Mouse (Mus musculus): ENCODE results near the gene Gas1. TPM values are rescaled to one million over a fixed set of nuclear protein-coding genes. Genes with fewer than 3 reads are reported as not detected.

Gas1 gene
- polyA plus RNA-seq, 1 experiment: 58.7 TPM

DNA sequence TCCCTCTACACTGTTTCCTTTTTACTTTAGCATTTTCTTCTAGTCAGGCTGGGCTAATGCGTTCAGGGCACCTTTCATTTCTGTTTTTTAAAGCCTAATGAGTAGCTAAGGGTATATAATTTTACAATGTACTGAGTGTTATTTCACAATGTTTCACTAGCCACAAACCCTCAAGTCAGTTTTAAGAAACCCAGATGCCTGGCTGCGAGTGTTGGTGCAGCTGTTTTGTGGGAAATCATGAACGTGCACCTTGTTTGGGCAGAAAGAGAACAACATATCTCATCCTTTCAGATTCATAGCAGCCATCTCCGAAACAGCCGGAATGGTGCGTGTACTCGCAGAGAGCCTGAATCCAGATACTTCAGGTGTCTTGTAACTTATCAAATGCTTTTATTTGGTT lies 36.7 kb upstream of the Gas1 start:
- Histone ChIP-seq H3K27me3 (ENCODE audit: control insufficient read depth, insufficient read depth, low read length) (no peaks in the 10 kb centered on the region), H3K4me3 (ENCODE audit: control insufficient read depth, insufficient read depth, low read length) (no peak overlapping the region), H3K4me1 (replicated peaks; ENCODE audit: control insufficient read depth, insufficient read depth, low read length) (no peaks in the 10 kb centered on the region), H3K36me3 (ENCODE audit: control insufficient read depth, insufficient read depth, low read length) (no peaks in the 10 kb centered on the region), H3K27ac (ENCODE audit: control insufficient read depth, insufficient read depth, low read length) (no peak overlapping the region)
- WGBS: 88% methylated on average over 7 of the region's 7 CpGs
- no peak for DNase-seq
- TF ChIP-seq POLR2A (IDR thresholded peaks at IDR 0.05; ENCODE audit: control insufficient read depth, extremely low read depth, insufficient read depth, low read length, poor library complexity): no peak
- TF ChIP-seq CTCF (IDR thresholded peaks at IDR 0.05; ENCODE audit: borderline replicate concordance, control insufficient read depth, extremely low read depth, insufficient read depth, low read length, poor library complexity): no peak

- Histone ChIP-seq H3K4me3 (ENCODE audit: control insufficient read depth, insufficient read depth, low read length) (no peak overlapping the region), H3K36me3 (ENCODE audit: control insufficient read depth, insufficient read depth, low read length) (no peaks in the 10 kb centered on the region), H3K27me3 (ENCODE audit: control insufficient read depth, insufficient read depth, low read length) (no peaks in the 10 kb centered on the region), H3K27ac (ENCODE audit: control insufficient read depth, insufficient read depth, low read length) (no peak overlapping the region), H3K4me1 (replicated peaks; ENCODE audit: control insufficient read depth, insufficient read depth, low read length) (no peaks in the 10 kb centered on the region)
- no peak for TF ChIP-seq CTCF (IDR thresholded peaks at IDR 0.05; ENCODE audit: borderline replicate concordance, control insufficient read depth, extremely low read depth, insufficient read depth, low read length, poor library complexity)
- no peak for TF ChIP-seq POLR2A (IDR thresholded peaks at IDR 0.05; ENCODE audit: control insufficient read depth, extremely low read depth, insufficient read depth, low read length, poor library complexity)
- WGBS: 90% methylated on average over 6 of the region's 6 CpGs
- DNase-seq: no peak
Measured at GRCm38 (mm10) chr13:60207135-60207601, 30.0 kb upstream of the Gas1 start.

DNA sequence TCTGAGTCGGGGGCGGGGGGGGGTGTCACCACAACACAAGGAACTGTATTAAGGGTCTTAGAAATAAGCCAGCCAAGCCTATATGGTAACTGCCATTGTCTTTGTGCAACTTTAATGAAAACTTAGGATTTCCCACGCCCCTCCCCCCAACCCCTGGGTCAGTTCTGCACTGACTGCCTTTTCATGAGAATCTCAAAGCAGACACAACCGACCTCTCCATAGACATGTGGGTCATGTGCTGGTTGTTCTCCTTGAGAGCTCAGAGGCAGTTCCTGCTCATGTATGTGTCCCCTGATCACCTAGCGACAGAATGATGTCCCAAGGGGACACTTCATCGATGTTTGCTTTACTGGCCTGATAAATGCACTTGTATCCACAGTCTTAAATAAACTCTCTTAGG lies 27.6 kb upstream of the Gas1 start:
- 97% methylated on average over 6 of the region's 6 CpGs for WGBS
- TF ChIP-seq CTCF (IDR thresholded peaks at IDR 0.05; ENCODE audit: borderline replicate concordance, control insufficient read depth, extremely low read depth, insufficient read depth, low read length, poor library complexity): no peak
- no peak for TF ChIP-seq POLR2A (IDR thresholded peaks at IDR 0.05; ENCODE audit: control insufficient read depth, extremely low read depth, insufficient read depth, low read length, poor library complexity)
- Histone ChIP-seq H3K27me3 (ENCODE audit: control insufficient read depth, insufficient read depth, low read length) (no peaks in the 10 kb centered on the region), H3K27ac (ENCODE audit: control insufficient read depth, insufficient read depth, low read length) (no peak overlapping the region), H3K4me3 (ENCODE audit: control insufficient read depth, insufficient read depth, low read length) (no peak overlapping the region), H3K4me1 (replicated peaks; ENCODE audit: control insufficient read depth, insufficient read depth, low read length) (no peaks in the 10 kb centered on the region), H3K36me3 (ENCODE audit: control insufficient read depth, insufficient read depth, low read length) (no peaks in the 10 kb centered on the region)
- DNase-seq: no peak

- H3K4me1 ChIP-seq (replicated peaks; ENCODE audit: control insufficient read depth, insufficient read depth, low read length): no peaks in the 10 kb centered on the region
- H3K27ac ChIP-seq (ENCODE audit: control insufficient read depth, insufficient read depth, low read length): no peak overlapping the region
- WGBS: 2% methylated on average over 6 of the region's 6 CpGs
- H3K27me3 ChIP-seq (ENCODE audit: control insufficient read depth, insufficient read depth, low read length): no peaks in the 10 kb centered on the region
- no peaks in the 10 kb centered on the region for H3K36me3 ChIP-seq (ENCODE audit: control insufficient read depth, insufficient read depth, low read length)
- no peak for DNase-seq
- TF ChIP-seq POLR2A (IDR thresholded peaks at IDR 0.05; ENCODE audit: control insufficient read depth, extremely low read depth, insufficient read depth, low read length, poor library complexity) (no peak), CTCF (IDR thresholded peaks at IDR 0.05; ENCODE audit: borderline replicate concordance, control insufficient read depth, extremely low read depth, insufficient read depth, low read length, poor library complexity) (no peak)
- no peak overlapping the region for H3K4me3 ChIP-seq (ENCODE audit: control insufficient read depth, insufficient read depth, low read length)
Measured at GRCm38 (mm10) chr13:60193273-60193672, 16.1 kb upstream of the Gas1 start.

DNA sequence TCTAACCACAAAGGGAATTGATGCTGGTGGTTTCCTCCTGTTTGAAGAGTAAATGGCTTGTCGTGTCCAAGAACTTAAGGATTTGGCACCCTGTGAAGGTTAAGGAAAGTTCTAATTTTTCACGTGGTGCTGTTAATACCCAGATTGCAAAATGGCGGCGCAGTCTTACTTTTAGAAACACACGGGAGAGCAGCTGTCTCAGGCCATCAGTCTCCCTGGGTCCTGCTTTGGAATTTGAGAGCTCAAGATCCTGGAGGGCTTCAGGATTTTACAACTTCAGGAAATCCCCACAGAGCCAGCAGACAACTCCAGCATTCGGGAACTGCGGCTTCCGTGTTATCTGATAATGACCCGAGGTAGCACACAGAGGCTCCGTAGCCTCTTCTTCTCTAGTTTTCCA lies 12.8 kb upstream of the Gas1 start:
- Histone ChIP-seq H3K4me3 (ENCODE audit: control insufficient read depth, insufficient read depth, low read length) (no peak overlapping the region), H3K27ac (ENCODE audit: control insufficient read depth, insufficient read depth, low read length) (no peak overlapping the region), H3K27me3 (ENCODE audit: control insufficient read depth, insufficient read depth, low read length) (no peaks in the 10 kb centered on the region), H3K4me1 (replicated peaks; ENCODE audit: control insufficient read depth, insufficient read depth, low read length) (no peaks in the 10 kb centered on the region), H3K36me3 (ENCODE audit: control insufficient read depth, insufficient read depth, low read length) (no peaks in the 10 kb centered on the region)
- 66% methylated on average over 10 of the region's 10 CpGs for whole genome bisulfite sequencing
- TF ChIP-seq POLR2A (IDR thresholded peaks at IDR 0.05; ENCODE audit: control insufficient read depth, extremely low read depth, insufficient read depth, low read length, poor library complexity): no peak
- DNase-seq: no peak

DNA sequence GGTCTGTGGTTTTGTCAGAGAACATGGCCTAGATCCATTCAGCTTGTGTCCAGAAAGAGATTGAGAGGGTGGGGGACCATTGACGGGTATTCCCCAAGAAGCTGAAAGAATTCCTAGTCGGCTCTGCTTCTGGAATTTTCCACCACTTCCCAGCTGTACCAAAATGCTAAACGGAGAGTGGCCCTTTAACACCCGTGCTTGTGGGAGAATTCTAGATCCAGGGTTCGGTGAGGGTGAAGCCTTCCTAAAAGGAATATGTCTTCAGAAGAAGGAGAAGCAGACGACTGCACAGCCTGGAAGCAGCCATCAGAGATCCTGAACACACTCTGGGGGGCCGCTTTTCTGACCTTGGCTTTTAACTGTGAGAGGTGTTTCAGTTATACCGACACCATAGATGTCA lies 11.8 kb upstream of the Gas1 start:
- Histone ChIP-seq H3K4me1 (replicated peaks; ENCODE audit: control insufficient read depth, insufficient read depth, low read length) (no peaks in the 10 kb centered on the region), H3K36me3 (ENCODE audit: control insufficient read depth, insufficient read depth, low read length) (no peaks in the 10 kb centered on the region), H3K27me3 (ENCODE audit: control insufficient read depth, insufficient read depth, low read length) (no peaks in the 10 kb centered on the region), H3K27ac (ENCODE audit: control insufficient read depth, insufficient read depth, low read length) (no peak overlapping the region), H3K4me3 (ENCODE audit: control insufficient read depth, insufficient read depth, low read length) (no peak overlapping the region)
- no peak for DNase-seq
- TF ChIP-seq POLR2A (IDR thresholded peaks at IDR 0.05; ENCODE audit: control insufficient read depth, extremely low read depth, insufficient read depth, low read length, poor library complexity) (no peak), CTCF (IDR thresholded peaks at IDR 0.05; ENCODE audit: borderline replicate concordance, control insufficient read depth, extremely low read depth, insufficient read depth, low read length, poor library complexity) (no peak)
- 94% methylated on average over 8 of the region's 8 CpGs for WGBS

DNA sequence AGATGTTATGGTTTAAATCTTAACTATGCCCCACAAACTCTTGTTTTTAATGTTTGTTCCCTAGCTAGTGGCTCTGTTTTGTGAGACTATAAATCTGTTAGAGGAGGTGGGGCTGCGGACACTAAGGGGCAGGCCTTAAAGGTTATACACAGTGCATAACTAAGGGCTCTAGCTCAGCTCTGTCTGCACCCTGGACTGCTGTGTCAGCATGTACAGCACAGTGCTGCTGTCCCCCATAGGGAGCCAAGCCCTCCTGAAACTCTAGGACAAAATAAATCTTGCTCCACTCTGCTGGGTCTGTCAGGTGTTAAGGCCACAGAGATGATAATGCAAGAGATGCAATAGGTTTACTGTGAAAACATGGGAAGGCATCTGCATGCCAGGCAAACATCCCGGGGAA lies 10.1 kb upstream of the Gas1 start:
- DNase-seq: no peak
- no peaks in the 10 kb centered on the region for H3K4me1 ChIP-seq (replicated peaks; ENCODE audit: control insufficient read depth, insufficient read depth, low read length)
- no peak overlapping the region for H3K4me3 ChIP-seq (ENCODE audit: control insufficient read depth, insufficient read depth, low read length)
- no peaks in the 10 kb centered on the region for H3K36me3 ChIP-seq (ENCODE audit: control insufficient read depth, insufficient read depth, low read length)
- H3K27ac ChIP-seq (ENCODE audit: control insufficient read depth, insufficient read depth, low read length): no peak overlapping the region
- no peaks in the 10 kb centered on the region for H3K27me3 ChIP-seq (ENCODE audit: control insufficient read depth, insufficient read depth, low read length)
- WGBS: 93% methylated on average over 2 of the region's 2 CpGs
- no peak for TF ChIP-seq POLR2A (IDR thresholded peaks at IDR 0.05; ENCODE audit: control insufficient read depth, extremely low read depth, insufficient read depth, low read length, poor library complexity)
- no peak for TF ChIP-seq CTCF (IDR thresholded peaks at IDR 0.05; ENCODE audit: borderline replicate concordance, control insufficient read depth, extremely low read depth, insufficient read depth, low read length, poor library complexity)
